Mouse (Mus musculus) limb, embryonic 11.5 days (tissue): ENCODE results near the gene Polr2b. TPM values are rescaled to one million over a fixed set of nuclear protein-coding genes. Genes with fewer than 3 reads are reported as not detected.

Experiments
- ATAC-seq: fragments of 200-750 bp; cut with Nextera tagmentation; 2 replicates; pipeline ENCODE4 v1.8.0; 2017; ENCODE audit warnings: low read depth; ENCODE audit not compliant: insufficient number of reproducible peaks, low FRiP score, low TSS enrichment
- DNase-seq: peaks from one replicate; pipeline ENCODE4 v3.0.0-alpha.2; 2015; ENCODE audit warnings: low spot score
- H3K27ac ChIP-seq: fragments of 300-500 bp; sonication (generic); replicated peaks from 2 replicates; pipeline ENCODE4 v1.5.1; 2014; ENCODE audit warnings: low read depth, mild to moderate bottlenecking, low read length
- H3K27me3 ChIP-seq: fragments of 300-500 bp; sonication (generic); 2 replicates; pipeline ENCODE4 v1.6.1; 2014; ENCODE audit warnings: mild to moderate bottlenecking, low read length, mixed read lengths; ENCODE audit not compliant: control insufficient read depth, insufficient read depth
- H3K36me3 ChIP-seq: fragments of 300-500 bp; sonication (generic); 2 replicates; pipeline ENCODE4 v1.6.1; 2014; ENCODE audit warnings: mild to moderate bottlenecking, low read length, moderate library complexity, mixed read lengths; ENCODE audit not compliant: control insufficient read depth, insufficient read depth
- H3K4me1 ChIP-seq: fragments of 300-500 bp; sonication (generic); 2 replicates; pipeline ENCODE4 v1.6.1; 2014; ENCODE audit warnings: low read length, mixed read lengths; ENCODE audit not compliant: control insufficient read depth, insufficient read depth
- H3K4me2 ChIP-seq: fragments of 300-500 bp; sonication (generic); 2 replicates; pipeline ENCODE4 v1.6.1; 2014; ENCODE audit warnings: low read depth, mild to moderate bottlenecking, moderate library complexity; ENCODE audit not compliant: severe bottlenecking
- H3K4me3 ChIP-seq: fragments of 300-500 bp; sonication (generic); 2 replicates; pipeline ENCODE4 v1.5.1; 2014; ENCODE audit warnings: low read depth, low read length
- H3K9ac ChIP-seq: fragments of 300-500 bp; sonication (generic); 2 replicates; pipeline ENCODE4 v1.6.1; 2014; ENCODE audit warnings: mild to moderate bottlenecking, low read length
- H3K9me3 ChIP-seq: fragments of 300-500 bp; sonication (generic); 2 replicates; pipeline ENCODE4 v1.6.1; 2016; ENCODE audit warnings: low read length; ENCODE audit not compliant: control insufficient read depth
- WGBS: fragments of 180-500 bp; shearing (Covaris S2); extraction: QIAGEN DNeasy Blood & Tissue Kit; methylation state at CpG from one replicate; pipeline ENCODE4 v1.1.7; 2014; 5-methylcytosine and 5-hydroxymethylcytosine counted together
- polyA plus RNA-seq: library from polyadenylated mRNA; unstranded; fragments of >200 nt; fragmentation: Nextera tagmentation; extraction: Ambion mirVana; gene quantifications from 2 replicates; pipeline ENCODE4 v1.2.1, GENCODE M21; 2014

Polr2b gene
- polyA plus RNA-seq, 1 experiment from 2014 or later: 95.7 TPM

DNA sequence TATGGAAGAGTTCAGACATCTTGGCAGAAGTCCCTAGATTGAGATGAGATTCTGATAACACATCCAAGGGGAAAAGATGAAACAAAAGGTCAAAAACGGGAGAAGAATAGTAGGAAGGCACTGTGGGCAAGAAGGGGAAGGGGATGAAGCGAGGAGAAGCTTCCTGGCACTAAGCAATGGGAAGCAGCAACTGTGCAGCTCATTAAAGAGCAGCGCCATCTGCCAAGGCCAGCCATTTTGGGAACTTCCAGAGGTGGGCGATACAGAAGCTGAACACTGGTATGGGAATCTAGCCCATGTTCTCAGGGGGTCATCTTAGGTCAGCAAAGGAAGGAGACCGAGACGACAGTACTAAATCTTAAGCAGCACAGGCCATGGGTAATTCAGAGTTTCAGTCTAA is 53.7 kb downstream of the Polr2b start:
- WGBS: 83% methylated on average over 6 of the region's 6 CpGs
- H3K4me2 ChIP-seq: no peak overlapping the region
- H3K27ac ChIP-seq: no peak overlapping the region
- no peak overlapping the region for H3K9ac ChIP-seq
- DNase-seq: no peak
- no peaks in the 10 kb centered on the region for H3K9me3 ChIP-seq
- H3K4me3 ChIP-seq: no peak overlapping the region
- no peaks in the 10 kb centered on the region for H3K4me1 ChIP-seq
- H3K27me3 ChIP-seq: no peaks in the 10 kb centered on the region
- ATAC-seq: no peak
- no peaks in the 10 kb centered on the region for H3K36me3 ChIP-seq

DNA sequence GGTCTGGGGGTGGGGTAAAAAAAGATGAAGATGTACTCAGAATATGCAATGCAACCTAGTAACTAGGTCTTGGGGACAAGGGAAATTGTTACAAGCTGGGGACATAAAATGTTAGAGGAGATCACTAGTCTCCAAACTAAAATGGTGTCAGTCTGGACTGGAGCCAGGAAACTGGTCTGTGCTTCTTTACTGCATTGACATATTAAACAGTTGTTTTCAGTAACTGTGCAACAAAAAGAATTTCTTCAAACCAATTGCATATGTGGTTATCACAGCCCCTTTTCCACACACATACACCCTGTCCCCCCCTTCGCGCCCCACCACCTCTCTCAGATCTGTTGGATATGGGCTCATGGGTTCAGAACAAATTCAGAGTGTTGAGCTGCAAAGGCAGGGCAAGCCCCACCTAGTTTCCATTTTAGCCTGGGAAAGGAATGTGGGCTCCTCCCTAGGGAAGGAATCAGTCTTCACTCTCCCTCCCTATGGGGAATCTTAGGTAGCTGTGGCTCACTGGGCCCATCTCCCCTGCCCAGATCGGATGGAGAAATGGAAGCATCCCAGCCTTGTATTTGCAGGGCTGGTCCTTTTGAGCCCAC is 54.6 kb downstream of the Polr2b start:
- no peaks in the 10 kb centered on the region for H3K9me3 ChIP-seq
- H3K4me3 ChIP-seq: no peak overlapping the region
- no peak overlapping the region for H3K27ac ChIP-seq
- 92% methylated on average over 3 of the region's 3 CpGs for WGBS
- H3K4me1 ChIP-seq: 0 out of 2 replicates have a peak, but pooled peaks cover 1% of the 10 kb centered on the region
- no peak for ATAC-seq
- no peaks in the 10 kb centered on the region for H3K36me3 ChIP-seq
- H3K27me3 ChIP-seq: no peaks in the 10 kb centered on the region
- DNase-seq: no peak
- no peak overlapping the region for H3K4me2 ChIP-seq
- no peak overlapping the region for H3K9ac ChIP-seq

DNA sequence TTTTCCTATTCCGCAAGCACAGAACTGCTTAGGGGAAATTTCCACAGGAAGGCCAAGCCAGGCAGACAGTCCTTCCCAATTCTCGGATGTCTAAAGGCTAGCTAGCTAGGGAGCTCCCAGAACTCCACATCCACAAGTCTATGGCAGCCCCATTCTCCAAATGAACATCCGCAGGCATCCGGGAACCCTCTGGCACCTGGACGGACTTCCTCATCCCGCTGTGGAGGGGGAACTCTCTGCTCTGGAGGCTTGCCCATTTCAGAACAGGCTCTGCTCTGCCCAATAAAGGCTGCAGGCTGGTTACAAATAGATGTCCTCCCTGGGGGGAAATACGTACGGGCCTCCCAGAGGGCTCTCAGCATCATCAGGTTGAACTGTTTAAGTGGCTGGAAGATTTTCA is 56.4 kb downstream of the Polr2b start:
- Histone ChIP-seq H3K27ac (no peak overlapping the region), H3K27me3 (no peaks in the 10 kb centered on the region), H3K36me3 (no peaks in the 10 kb centered on the region), H3K4me1 (0 out of 2 replicates have a peak, but pooled peaks cover 5% of the 10 kb centered on the region), H3K9me3 (no peaks in the 10 kb centered on the region), H3K4me3 (no peak overlapping the region), H3K4me2 (no peak overlapping the region), H3K9ac (no peak overlapping the region)
- ATAC-seq (no peak), DNase-seq (no peak)
- WGBS: 83% methylated on average over 8 of the region's 8 CpGs

DNA sequence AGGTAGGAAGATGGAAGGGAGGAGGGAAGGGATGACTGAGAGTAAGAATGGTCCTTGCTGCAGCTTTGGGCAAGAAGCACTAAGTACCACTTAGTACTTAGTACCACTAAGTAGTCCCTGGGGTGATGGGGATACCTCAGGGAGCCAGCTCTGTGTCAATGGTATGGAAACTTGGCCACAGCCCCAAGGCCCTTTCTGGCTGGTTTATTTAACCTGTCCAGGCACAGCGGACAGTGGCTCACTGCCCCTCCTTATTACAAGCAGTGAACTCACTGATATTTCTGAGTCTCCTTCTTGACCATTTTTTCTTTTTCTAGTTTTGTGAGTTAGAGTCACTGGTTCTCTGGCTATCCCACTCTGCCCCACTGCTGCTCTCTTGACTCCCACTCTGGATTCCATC is 57.2 kb downstream of the Polr2b start:
- no peak for ATAC-seq
- Histone ChIP-seq H3K9ac (no peak overlapping the region), H3K27me3 (no peaks in the 10 kb centered on the region), H3K27ac (no peak overlapping the region), H3K36me3 (no peaks in the 10 kb centered on the region), H3K4me2 (no peak overlapping the region), H3K4me3 (no peak overlapping the region), H3K4me1 (0 out of 2 replicates have a peak, but pooled peaks cover 5% of the 10 kb centered on the region), H3K9me3 (no peaks in the 10 kb centered on the region)
- WGBS: 100% methylated on average over 1 of the region's 1 CpGs
- no peak for DNase-seq

DNA sequence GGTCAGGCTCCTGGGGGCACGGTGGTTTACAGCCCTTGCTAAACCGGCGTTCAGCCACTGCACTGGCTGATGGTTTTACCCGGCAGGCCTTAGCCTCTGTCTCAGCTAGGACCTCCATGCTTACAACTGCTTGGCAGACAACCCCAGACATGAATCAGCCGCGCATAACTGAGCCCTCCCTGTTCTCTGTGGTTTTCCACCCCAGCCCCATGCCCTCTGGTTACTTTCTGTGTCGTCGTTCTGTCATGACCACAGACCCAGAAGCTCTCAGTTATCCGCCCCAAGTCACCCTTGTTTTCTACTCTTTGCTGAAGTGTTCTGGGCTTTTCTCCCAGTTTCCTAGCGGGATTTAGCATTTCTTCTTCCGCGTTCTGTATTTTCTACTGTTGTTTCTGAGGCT is 57.7 kb downstream of the Polr2b start:
- ATAC-seq: no peak
- H3K36me3 ChIP-seq: no peaks in the 10 kb centered on the region
- no peaks in the 10 kb centered on the region for H3K9me3 ChIP-seq
- no peak overlapping the region for H3K9ac ChIP-seq
- WGBS: 59% methylated on average over 12 of the region's 12 CpGs
- no peak for DNase-seq
- no peak overlapping the region for H3K4me3 ChIP-seq
- H3K27ac ChIP-seq: no peak overlapping the region
- 0 out of 2 replicates have a peak, but pooled peaks cover 5% of the 10 kb centered on the region for H3K4me1 ChIP-seq
- no peaks in the 10 kb centered on the region for H3K27me3 ChIP-seq
- no peak overlapping the region for H3K4me2 ChIP-seq

DNA sequence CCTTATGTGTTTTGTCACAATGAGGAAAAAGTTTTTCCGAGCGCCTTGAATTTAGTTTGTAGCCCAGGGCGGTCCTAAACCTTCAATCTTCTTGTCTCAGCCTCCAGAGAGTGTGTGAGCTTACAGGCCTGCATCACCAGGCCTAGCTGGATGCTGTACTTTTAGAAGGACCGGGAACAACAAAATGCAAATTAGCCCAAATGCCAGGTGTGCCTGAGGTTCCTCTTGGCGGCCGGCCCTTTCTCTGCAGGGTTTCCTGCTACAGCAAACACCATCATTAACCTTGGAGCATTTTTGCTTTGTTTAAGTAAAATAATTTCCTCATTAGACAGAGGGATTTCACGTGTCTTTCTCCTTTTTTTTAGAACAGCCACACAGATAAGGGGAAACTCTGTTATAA is 58.2 kb downstream of the Polr2b start:
- no peak overlapping the region for H3K9ac ChIP-seq
- no peak overlapping the region for H3K4me3 ChIP-seq
- no peak overlapping the region for H3K4me2 ChIP-seq
- ATAC-seq (no peak), DNase-seq (no peak)
- H3K9me3 ChIP-seq: no peaks in the 10 kb centered on the region
- H3K27me3 ChIP-seq: no peaks in the 10 kb centered on the region
- no peak overlapping the region for H3K27ac ChIP-seq
- H3K36me3 ChIP-seq: no peaks in the 10 kb centered on the region
- H3K4me1 ChIP-seq: 0 out of 2 replicates have a peak, but pooled peaks cover 5% of the 10 kb centered on the region
- WGBS: 38% methylated on average over 7 of the region's 7 CpGs

DNA sequence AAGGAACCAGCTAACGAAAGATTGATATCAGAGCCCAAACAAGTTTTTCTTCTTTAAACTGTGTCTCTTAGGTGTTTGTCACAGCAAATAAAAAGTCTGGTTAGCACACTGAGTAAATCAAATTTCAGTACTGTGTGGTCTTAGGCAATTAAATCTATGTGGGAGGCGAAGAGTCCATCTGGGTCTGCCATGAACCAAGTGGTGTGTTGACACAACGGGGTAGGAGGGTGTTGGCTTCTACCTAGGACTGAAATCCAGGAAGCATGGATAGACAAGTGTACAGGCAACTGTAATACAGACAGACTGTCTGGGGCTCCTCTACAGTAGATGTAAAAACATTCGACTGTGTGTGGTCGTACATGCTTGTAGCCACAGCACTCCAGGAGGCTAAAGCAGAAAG is 59.4 kb downstream of the Polr2b start:
- Histone ChIP-seq H3K9me3 (no peaks in the 10 kb centered on the region), H3K9ac (no peak overlapping the region), H3K4me2 (no peak overlapping the region), H3K27me3 (no peaks in the 10 kb centered on the region), H3K4me3 (no peak overlapping the region), H3K4me1 (0 out of 2 replicates have a peak, but pooled peaks cover 5% of the 10 kb centered on the region), H3K27ac (no peak overlapping the region), H3K36me3 (no peaks in the 10 kb centered on the region)
- no peak for DNase-seq
- WGBS: 59% methylated on average over 5 of the region's 5 CpGs
- no peak for ATAC-seq

DNA sequence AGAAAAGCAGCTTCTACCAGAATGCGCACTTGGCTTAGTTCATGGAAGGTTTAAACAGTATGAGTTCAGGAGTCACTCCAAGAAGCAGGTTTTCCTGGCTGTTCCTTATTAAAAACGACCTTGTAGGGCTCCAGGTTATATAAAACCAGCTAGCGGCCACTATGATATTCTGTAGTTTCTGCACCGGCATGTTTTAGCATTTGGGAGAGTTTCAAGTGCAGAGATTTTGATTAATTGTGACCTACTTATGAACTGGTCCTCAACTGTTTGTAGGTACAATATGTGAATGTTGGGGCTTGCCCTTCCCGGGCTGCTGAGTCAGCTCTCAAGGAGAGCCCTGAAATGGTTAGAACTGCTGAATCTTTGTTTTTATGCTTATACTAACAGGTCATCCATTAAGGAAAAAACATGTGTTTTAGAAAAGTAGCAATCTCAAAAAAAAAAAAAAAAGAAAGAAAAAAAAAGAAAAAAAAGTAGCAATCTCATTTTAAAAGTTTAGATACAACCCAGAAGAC is 60.5 kb downstream of the Polr2b start:
- no peaks in the 10 kb centered on the region for H3K27me3 ChIP-seq
- 79% methylated on average over 5 of the region's 5 CpGs for WGBS
- ATAC-seq (no peak), DNase-seq (no peak)
- H3K4me1 ChIP-seq: 0 out of 2 replicates have a peak, but pooled peaks cover 5% of the 10 kb centered on the region
- H3K9ac ChIP-seq: no peak overlapping the region
- H3K9me3 ChIP-seq: no peaks in the 10 kb centered on the region
- H3K36me3 ChIP-seq: no peaks in the 10 kb centered on the region
- no peak overlapping the region for H3K4me2 ChIP-seq
- H3K27ac ChIP-seq: no peak overlapping the region
- no peak overlapping the region for H3K4me3 ChIP-seq

DNA sequence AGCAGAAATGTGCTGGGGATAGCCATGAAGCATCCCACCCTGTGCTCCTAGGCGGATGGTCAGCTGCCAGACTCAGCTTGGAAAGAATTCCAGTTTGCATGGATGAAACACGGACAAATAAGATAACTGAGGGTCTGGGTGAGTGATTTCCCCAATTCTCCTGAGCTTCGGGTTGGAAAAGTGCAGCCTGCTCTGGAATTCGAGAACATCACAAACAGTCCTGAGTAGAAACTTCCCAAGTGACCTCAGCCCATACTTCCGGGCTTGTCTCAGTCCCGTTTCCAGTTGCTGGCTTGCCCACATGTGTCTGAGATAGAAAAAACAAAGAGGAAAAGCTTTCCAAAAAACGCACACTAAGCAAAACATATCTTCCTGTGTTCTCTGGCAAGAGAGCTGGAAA is 62.3 kb downstream of the Polr2b start:
- no peak for ATAC-seq
- Histone ChIP-seq H3K4me2 (no peak overlapping the region), H3K27me3 (no peaks in the 10 kb centered on the region), H3K4me3 (no peak overlapping the region), H3K36me3 (no peaks in the 10 kb centered on the region), H3K9me3 (no peaks in the 10 kb centered on the region), H3K4me1 (0 out of 2 replicates have a peak, but pooled peaks cover 5% of the 10 kb centered on the region), H3K9ac (no peak overlapping the region), H3K27ac (no peak overlapping the region)
- DNase-seq: no peak
- 88% methylated on average over 7 of the region's 7 CpGs for WGBS
